Mouse (Mus musculus): ENCODE data around the gene Nckap5.

- TF ChIP-seq CTCF (IDR thresholded peaks at IDR 0.05; ENCODE audit: low read depth), result no peak
- TF ChIP-seq EP300 (IDR thresholded peaks at IDR 0.05; ENCODE audit: low read depth), result no peak
Observed at GRCm38 (mm10) chr1:126339250-126339649, 491.3 kb downstream of the Nckap5 start.

Measured in liver, postnatal 0 days (tissue).